Mouse (Mus musculus) neural tube, embryonic 12.5 days (tissue): Measurements from ENCODE around the gene Sik1. TPM values are rescaled to one million over a fixed set of nuclear protein-coding genes. Genes with fewer than 3 reads are reported as not detected.

Experiments
- ATAC-seq: fragments of 200-750 bp; cut with Nextera tagmentation; 2 replicates; pipeline ENCODE4 v1.8.0; 2017; ENCODE audit warnings: low read depth, mild to moderate bottlenecking, moderate TSS enrichment, moderate library complexity; ENCODE audit not compliant: low FRiP score
- H3K27ac ChIP-seq: fragments of 300-500 bp; sonication (generic); 2 replicates; pipeline ENCODE4 v1.5.1; 2016
- H3K27me3 ChIP-seq: fragments of 300-500 bp; sonication (generic); replicated peaks from 2 replicates; pipeline ENCODE4 v1.6.1; 2016; ENCODE audit warnings: mild to moderate bottlenecking
- H3K36me3 ChIP-seq: fragments of 300-500 bp; sonication (generic); 2 replicates; pipeline ENCODE4 v1.6.1; 2016; ENCODE audit warnings: mild to moderate bottlenecking
- H3K4me1 ChIP-seq: fragments of 300-500 bp; sonication (generic); 2 replicates; pipeline ENCODE4 v1.6.1; 2016
- H3K4me2 ChIP-seq: fragments of 300-500 bp; sonication (generic); replicated peaks from 2 replicates; pipeline ENCODE4 v1.6.1; 2016; ENCODE audit warnings: mild to moderate bottlenecking
- H3K4me3 ChIP-seq: fragments of 300-500 bp; sonication (generic); 2 replicates; pipeline ENCODE4 v1.5.1; 2016
- H3K9ac ChIP-seq: fragments of 300-500 bp; sonication (generic); 2 replicates; pipeline ENCODE4 v1.6.1; 2016; ENCODE audit warnings: mild to moderate bottlenecking
- H3K9me3 ChIP-seq: fragments of 300-500 bp; sonication (generic); 2 replicates; pipeline ENCODE4 v1.6.1; 2016; ENCODE audit warnings: mild to moderate bottlenecking
- WGBS: fragments of 180-500 bp; shearing (Covaris S2); methylation state at CpG from one replicate; pipeline ENCODE4 v1.1.7; 2016; 5-methylcytosine and 5-hydroxymethylcytosine counted together
- polyA plus RNA-seq: library from polyadenylated mRNA; unstranded; fragments of >200 nt; fragmentation: Nextera tagmentation; extraction: Ambion mirVana; gene quantifications from 2 replicates; pipeline ENCODE4 v1.2.1, GENCODE M21; 2016

Sik1 gene
- polyA plus RNA-seq, 1 experiment from 2014 or later, result 21.6 TPM

- WGBS, result 92% methylated on average over 8 of the region's 8 CpGs
- Histone ChIP-seq H3K4me1 (peaks cover 11% of the 10 kb centered on the region), H3K27me3 (no peaks in the 10 kb centered on the region), H3K9me3 (no peaks in the 10 kb centered on the region), H3K9ac (no peak overlapping the region), H3K4me3 (no peak overlapping the region), H3K36me3 (no peaks in the 10 kb centered on the region), H3K27ac (no peak overlapping the region), H3K4me2 (no peak overlapping the region)
- no peak for ATAC-seq
Observed at GRCm38 (mm10) chr17:31860856-31861255, 5.3 kb upstream of the Sik1 start.

DNA sequence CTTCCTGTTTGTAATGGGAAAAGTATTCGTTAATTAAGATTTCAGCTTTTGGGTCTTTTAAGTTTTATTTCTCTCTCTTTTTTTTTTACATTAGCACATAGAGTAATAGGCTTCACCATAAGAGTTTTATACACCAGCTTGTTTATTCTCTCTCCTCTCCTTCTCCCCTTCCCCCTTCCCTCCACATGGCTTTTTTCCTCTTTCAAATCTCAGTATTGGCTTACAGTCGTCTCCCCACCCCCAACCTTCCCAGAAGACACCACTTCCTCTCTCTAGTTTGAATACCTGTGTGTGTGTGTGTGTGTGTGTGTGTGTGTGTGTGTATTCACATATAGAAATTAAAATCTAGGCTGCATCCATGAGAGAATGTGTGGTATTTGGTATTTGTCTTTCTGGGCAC, 3.8 kb upstream of the Sik1 start:
- H3K27me3 ChIP-seq, result no peaks in the 10 kb centered on the region
- 66% methylated on average over 2 of the region's 2 CpGs for WGBS
- H3K4me2 ChIP-seq, result no peak overlapping the region
- no peak overlapping the region for H3K4me3 ChIP-seq
- H3K9ac ChIP-seq, result no peak overlapping the region
- no peaks in the 10 kb centered on the region for H3K9me3 ChIP-seq
- H3K36me3 ChIP-seq, result no peaks in the 10 kb centered on the region
- no peak for ATAC-seq
- peaks cover 14% of the 10 kb centered on the region for H3K4me1 ChIP-seq
- H3K27ac ChIP-seq, result no peak overlapping the region

DNA sequence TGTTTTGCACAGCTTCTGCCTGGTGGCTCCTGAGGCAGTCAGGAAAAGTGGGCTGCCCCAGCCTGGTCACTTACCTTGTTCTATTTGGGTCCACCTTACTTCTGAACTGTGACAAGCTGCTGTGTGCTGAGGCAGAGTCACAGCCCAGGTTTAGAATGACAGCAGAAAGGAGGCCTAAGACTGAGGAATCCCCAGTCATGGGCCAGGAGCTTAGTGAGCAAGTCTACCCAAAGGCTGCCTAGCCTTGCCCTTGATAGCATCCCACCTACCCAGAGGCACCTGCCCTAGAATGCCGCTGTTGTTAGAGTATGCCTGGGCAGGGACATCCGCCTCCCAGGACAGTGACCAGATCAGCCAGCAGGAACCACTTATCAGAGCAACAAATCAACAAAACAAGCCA, 3.2 kb upstream of the Sik1 start:
- ATAC-seq, result no peak
- 89% methylated on average over 2 of the region's 2 CpGs for WGBS
- H3K27ac ChIP-seq, result no peak overlapping the region
- H3K9me3 ChIP-seq, result no peaks in the 10 kb centered on the region
- no peak overlapping the region for H3K9ac ChIP-seq
- no peak overlapping the region for H3K4me3 ChIP-seq
- no peaks in the 10 kb centered on the region for H3K27me3 ChIP-seq
- no peaks in the 10 kb centered on the region for H3K36me3 ChIP-seq
- H3K4me1 ChIP-seq, result peaks cover 17% of the 10 kb centered on the region
- no peak overlapping the region for H3K4me2 ChIP-seq

GRCm38 (mm10) chr17:31857903-31858426, 2.4 kb upstream of the Sik1 start:
- Histone ChIP-seq H3K36me3 (no peaks in the 10 kb centered on the region), H3K4me2 (no peak overlapping the region), H3K4me3 (no peak overlapping the region), H3K9ac (no peak overlapping the region), H3K4me1 (peaks cover 25% of the 10 kb centered on the region), H3K9me3 (no peaks in the 10 kb centered on the region), H3K27ac (no peak overlapping the region), H3K27me3 (no peaks in the 10 kb centered on the region)
- 85% methylated on average over 3 of the region's 3 CpGs for WGBS
- ATAC-seq, result no peak

GRCm38 (mm10) chr17:31857251-31857650, 1.6 kb upstream of the Sik1 start:
- Histone ChIP-seq H3K4me1 (peaks cover 29% of the 10 kb centered on the region), H3K9ac (no peak overlapping the region), H3K27ac (no peak overlapping the region), H3K36me3 (no peaks in the 10 kb centered on the region), H3K4me3 (no peak overlapping the region), H3K27me3 (no peaks in the 10 kb centered on the region), H3K4me2 (no peak overlapping the region; the same call in 1 of the 2 replicates), H3K9me3 (no peaks in the 10 kb centered on the region)
- WGBS, result 73% methylated on average over 4 of the region's 4 CpGs
- no peak for ATAC-seq

DNA sequence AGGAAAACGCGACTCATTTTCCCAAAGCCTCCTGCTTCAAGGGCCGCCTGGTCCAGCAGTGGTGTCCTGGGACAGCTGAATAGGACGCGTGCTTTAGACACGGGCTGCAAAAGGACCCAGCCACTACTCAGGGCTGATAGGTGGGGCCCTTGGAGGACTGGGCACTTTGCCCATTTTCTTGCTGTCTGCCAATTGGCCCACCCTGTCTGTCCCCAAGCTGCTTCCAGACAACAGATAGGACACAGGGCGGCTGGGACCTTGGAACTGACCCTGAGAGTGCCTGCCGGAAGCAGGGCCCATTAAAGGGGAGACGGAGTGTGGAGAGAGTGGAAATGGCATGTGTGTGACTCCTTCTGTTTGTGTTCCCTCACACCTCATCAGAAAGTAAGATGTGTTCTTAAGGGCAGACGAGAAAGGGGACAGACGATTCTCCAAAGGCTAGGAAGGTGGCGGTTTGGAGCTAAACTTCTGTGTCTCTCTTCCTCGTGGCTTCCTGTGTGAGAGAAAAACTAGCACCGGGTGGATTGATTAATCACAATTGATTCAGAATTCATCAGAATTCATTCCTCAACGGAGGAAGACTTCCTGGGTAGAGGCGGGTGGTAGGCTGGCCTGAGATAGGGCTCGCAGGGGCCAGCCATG, 1.0 kb upstream of the Sik1 start:
- H3K27ac ChIP-seq, result peak overlapping the region; percentile 32
- ATAC-seq, result peak; percentile 63
- H3K36me3 ChIP-seq, result no peaks in the 10 kb centered on the region
- no peaks in the 10 kb centered on the region for H3K27me3 ChIP-seq
- H3K9me3 ChIP-seq, result no peaks in the 10 kb centered on the region
- peaks cover 29% of the 10 kb centered on the region for H3K4me1 ChIP-seq
- peak overlapping the region; percentile 45; the same call in 1 of the 2 replicates for H3K9ac ChIP-seq
- peak overlapping the region; percentile 82 for H3K4me2 ChIP-seq
- peak overlapping the region; percentile 87; the same call in 1 of the 2 replicates for H3K4me3 ChIP-seq
- 34% methylated on average over 17 of the region's 17 CpGs for WGBS

DNA sequence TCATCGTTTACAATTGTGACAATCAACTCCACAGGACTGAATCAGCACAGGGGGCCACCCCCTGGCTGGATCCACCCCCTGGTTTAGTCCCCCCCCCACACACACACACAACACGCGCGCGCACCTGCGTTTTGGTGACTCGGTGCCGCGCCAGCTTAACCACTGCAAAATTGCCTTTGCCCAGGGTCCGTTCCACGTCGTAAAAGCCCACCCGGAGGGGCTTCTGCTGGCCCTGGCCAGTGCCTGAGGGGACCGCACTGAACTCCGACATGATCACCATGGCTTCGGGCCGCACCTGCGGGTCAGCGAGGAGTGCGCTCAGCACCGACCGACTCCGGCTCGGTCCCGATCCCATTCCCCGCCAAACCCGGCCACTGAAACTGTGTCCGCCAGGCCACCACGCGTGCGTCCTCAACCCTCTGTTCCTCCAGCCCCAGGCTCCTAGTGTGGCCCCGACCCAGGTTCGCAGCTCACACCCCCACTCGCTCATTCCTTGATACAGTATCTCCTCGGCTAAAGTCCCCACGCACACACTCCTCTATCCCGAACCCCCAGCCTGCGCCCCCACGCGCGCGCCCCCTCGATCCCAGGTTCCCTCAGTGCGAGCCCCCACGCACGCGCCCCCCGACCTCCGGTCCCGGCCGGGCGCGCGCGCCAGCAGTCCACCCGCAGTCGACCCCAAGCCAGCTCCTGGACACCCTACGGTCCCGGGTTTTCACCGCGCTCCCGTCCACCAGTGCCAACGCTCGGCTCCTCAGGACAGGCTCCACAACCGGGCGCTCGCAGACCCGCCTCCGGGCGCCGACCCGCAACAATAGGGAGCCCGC, 621 bp downstream of the Sik1 start:
- peak; percentile 61 for ATAC-seq
- H3K36me3 ChIP-seq, result peaks cover 13% of the 10 kb centered on the region
- peak overlapping the region; percentile 53; the same call in 1 of the 2 replicates for H3K27ac ChIP-seq
- peaks cover 29% of the 10 kb centered on the region for H3K4me1 ChIP-seq
- peak overlapping the region; percentile 87 for H3K4me3 ChIP-seq
- H3K9ac ChIP-seq, result peak overlapping the region; percentile 92
- no peaks in the 10 kb centered on the region for H3K27me3 ChIP-seq
- under 1% methylated on average over 73 of the region's 73 CpGs for WGBS
- H3K4me2 ChIP-seq, result peak overlapping the region; percentile 82
- H3K9me3 ChIP-seq, result no peaks in the 10 kb centered on the region

- H3K27ac ChIP-seq, result no peak overlapping the region
- peaks cover 29% of the 10 kb centered on the region for H3K4me1 ChIP-seq
- peaks cover 27% of the 10 kb centered on the region for H3K36me3 ChIP-seq
- 74% methylated on average over 17 of the region's 17 CpGs for WGBS
- H3K9me3 ChIP-seq, result no peaks in the 10 kb centered on the region
- H3K4me2 ChIP-seq, result peak overlapping the region; percentile 82
- H3K27me3 ChIP-seq, result no peaks in the 10 kb centered on the region
- H3K9ac ChIP-seq, result 0 out of 2 replicates have a peak overlapping the region, but pooled peaks have one; percentile 14
- H3K4me3 ChIP-seq, result no peak overlapping the region
- no peak for ATAC-seq
Observed at GRCm38 (mm10) chr17:31853448-31854188, 2.0 kb downstream of the Sik1 start.

GRCm38 (mm10) chr17:31852782-31853447, 2.7 kb downstream of the Sik1 start:
- ATAC-seq, result no peak
- WGBS, result 70% methylated on average over 12 of the region's 12 CpGs
- no peak overlapping the region for H3K27ac ChIP-seq
- no peak overlapping the region for H3K4me3 ChIP-seq
- no peak overlapping the region for H3K9ac ChIP-seq
- no peaks in the 10 kb centered on the region for H3K9me3 ChIP-seq
- H3K27me3 ChIP-seq, result no peaks in the 10 kb centered on the region
- peaks cover 29% of the 10 kb centered on the region for H3K4me1 ChIP-seq
- H3K36me3 ChIP-seq, result peaks cover 34% of the 10 kb centered on the region
- peak overlapping the region; percentile 82 for H3K4me2 ChIP-seq

DNA sequence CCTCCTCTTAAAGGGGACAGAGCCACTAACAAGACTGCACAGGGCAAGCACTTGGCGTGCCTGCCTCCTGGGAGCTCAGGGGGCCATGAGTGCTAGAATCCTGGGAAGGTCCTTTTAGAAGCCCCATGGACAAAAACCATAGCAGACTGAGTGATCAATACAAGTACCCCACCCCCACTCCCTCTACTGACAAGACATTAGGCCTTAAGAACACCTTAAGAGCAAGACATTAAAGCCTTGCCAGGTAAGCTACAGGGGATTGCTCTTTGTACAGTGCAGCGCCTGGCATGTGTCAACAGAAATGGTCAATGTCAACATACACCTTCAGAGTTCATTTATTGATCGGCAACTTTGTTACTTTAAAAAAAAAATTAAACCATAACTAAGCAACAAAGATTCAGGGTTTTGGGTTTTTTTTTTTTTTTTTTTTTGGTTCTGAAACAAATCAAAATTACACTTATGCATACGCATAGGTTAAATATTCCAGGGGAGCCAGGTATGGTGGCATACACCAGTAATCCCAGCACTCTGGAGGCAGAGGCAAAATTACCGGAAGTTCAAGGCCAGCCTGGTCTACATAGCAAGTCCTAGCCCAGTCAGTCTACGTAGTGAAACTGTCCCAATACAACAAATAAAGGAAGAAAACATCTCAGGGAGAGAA, 3.7 kb downstream of the Sik1 start:
- Histone ChIP-seq H3K4me2 (no peak overlapping the region), H3K4me1 (peaks cover 28% of the 10 kb centered on the region), H3K36me3 (peaks cover 44% of the 10 kb centered on the region), H3K4me3 (no peak overlapping the region), H3K9me3 (no peaks in the 10 kb centered on the region), H3K27ac (no peak overlapping the region), H3K27me3 (no peaks in the 10 kb centered on the region), H3K9ac (no peak overlapping the region)
- ATAC-seq, result no peak
- 90% methylated on average over 6 of the region's 6 CpGs for WGBS

DNA sequence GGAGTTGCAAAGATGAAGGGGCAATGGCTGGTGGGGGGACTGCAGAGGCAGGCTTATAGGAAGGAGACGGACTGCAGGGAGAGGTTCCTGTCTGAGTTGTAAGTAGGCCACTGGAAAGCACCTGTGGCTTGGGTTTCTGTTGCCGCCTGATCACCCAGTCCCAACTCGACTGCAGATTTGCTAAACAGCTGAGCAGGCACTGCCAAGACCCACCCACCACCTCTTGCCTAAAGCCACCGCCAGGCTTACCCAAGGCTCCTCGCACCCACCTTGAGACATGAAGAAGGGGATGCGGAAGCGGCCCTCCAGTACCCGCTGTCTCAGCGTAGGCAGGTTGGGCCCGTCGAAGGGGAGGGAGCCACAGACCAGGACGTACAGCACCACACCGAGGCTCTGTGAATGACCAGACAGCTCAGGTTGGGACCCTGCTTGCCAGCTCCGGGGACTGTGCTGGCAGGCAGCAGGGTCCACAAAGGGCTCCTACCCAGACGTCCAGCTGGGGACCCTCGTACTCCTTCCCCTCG, 5.1 kb downstream of the Sik1 start:
- ATAC-seq, result no peak
- no peak overlapping the region for H3K27ac ChIP-seq
- no peaks in the 10 kb centered on the region for H3K27me3 ChIP-seq
- H3K4me3 ChIP-seq, result no peak overlapping the region
- H3K9me3 ChIP-seq, result no peaks in the 10 kb centered on the region
- H3K4me1 ChIP-seq, result peaks cover 18% of the 10 kb centered on the region
- H3K4me2 ChIP-seq, result no peak overlapping the region
- peaks cover 57% of the 10 kb centered on the region for H3K36me3 ChIP-seq
- no peak overlapping the region for H3K9ac ChIP-seq
- WGBS, result 90% methylated on average over 17 of the region's 17 CpGs
